Mouse (Mus musculus) stomach, postnatal 0 days (tissue): ENCODE results near the gene Tnfrsf19. TPM values are rescaled to one million over a fixed set of nuclear protein-coding genes. Genes with fewer than 3 reads are reported as not detected.
A peak's percentile ranks its signal among the peaks of the same experiment; 100 is the strongest.

Experiments used
- ATAC-seq: fragments of 200-750 bp; cut with Nextera tagmentation; 2 replicates; pipeline ENCODE4 v1.8.0; 2017; ENCODE audit not compliant: low FRiP score, low TSS enrichment
- DNase-seq: peaks from one replicate; pipeline ENCODE4 v3.0.0-alpha.2; 2016; ENCODE audit warnings: low spot score
- H3K27ac ChIP-seq: fragments of 300-500 bp; sonication (generic); replicated peaks from 2 replicates; pipeline ENCODE4 v1.5.1; 2014; ENCODE audit warnings: mild to moderate bottlenecking, control low read depth
- H3K27me3 ChIP-seq: fragments of 300-500 bp; sonication (generic); 2 replicates; pipeline ENCODE4 v1.6.1; 2014; ENCODE audit warnings: low read length; ENCODE audit not compliant: control insufficient read depth, insufficient read depth
- H3K36me3 ChIP-seq: fragments of 300-500 bp; sonication (generic); 2 replicates; pipeline ENCODE4 v1.6.1; 2014; ENCODE audit warnings: low read length, mixed read lengths; ENCODE audit not compliant: control insufficient read depth, insufficient read depth
- H3K4me1 ChIP-seq: fragments of 300-500 bp; sonication (generic); replicated peaks from 2 replicates; pipeline ENCODE4 v1.6.1; 2014; ENCODE audit warnings: antibody characterized with exemption; ENCODE audit not compliant: control insufficient read depth, insufficient read depth
- H3K4me2 ChIP-seq: fragments of 300-500 bp; sonication (generic); replicated peaks from 2 replicates; pipeline ENCODE4 v1.6.1; 2014; ENCODE audit warnings: low read depth, mild to moderate bottlenecking, control low read depth, moderate library complexity
- H3K4me3 ChIP-seq: fragments of 300-500 bp; sonication (generic); 2 replicates; pipeline ENCODE4 v1.5.1; 2014; ENCODE audit warnings: low read depth, low read length, control low read depth
- H3K9ac ChIP-seq: fragments of 300-500 bp; sonication (generic); 2 replicates; pipeline ENCODE4 v1.6.1; 2014; ENCODE audit warnings: mild to moderate bottlenecking, low read length, control low read depth, mixed read lengths
- H3K9me3 ChIP-seq: fragments of 300-500 bp; sonication (generic); 2 replicates; pipeline ENCODE4 v1.6.1; 2016; ENCODE audit warnings: low read length; ENCODE audit not compliant: control insufficient read depth
- CTCF ChIP-seq: IDR thresholded peaks from 2 replicates; pipeline ENCODE4 v1.5.1; 2016; ENCODE audit warnings: antibody characterized with exemption, low read depth, mild to moderate bottlenecking, moderate library complexity
- EP300 ChIP-seq: optimal IDR thresholded peaks from 2 replicates; pipeline ENCODE3; 2016; ENCODE audit warnings: antibody characterized with exemption
- WGBS: fragments of 180-500 bp; shearing (Covaris S2); extraction: QIAGEN DNeasy Blood & Tissue Kit; methylation state at CpG from one replicate; pipeline ENCODE4 v1.1.7; 2014; 5-methylcytosine and 5-hydroxymethylcytosine counted together
- polyA plus RNA-seq: library from polyadenylated mRNA; unstranded; fragments of >200 nt; fragmentation: Nextera tagmentation; extraction: Ambion mirVana; gene quantifications from 2 replicates; pipeline ENCODE4 v1.2.1, GENCODE M21; 2015

Tnfrsf19 gene
- polyA plus RNA-seq, 1 experiment from 2014 or later: 27.8 TPM

DNA sequence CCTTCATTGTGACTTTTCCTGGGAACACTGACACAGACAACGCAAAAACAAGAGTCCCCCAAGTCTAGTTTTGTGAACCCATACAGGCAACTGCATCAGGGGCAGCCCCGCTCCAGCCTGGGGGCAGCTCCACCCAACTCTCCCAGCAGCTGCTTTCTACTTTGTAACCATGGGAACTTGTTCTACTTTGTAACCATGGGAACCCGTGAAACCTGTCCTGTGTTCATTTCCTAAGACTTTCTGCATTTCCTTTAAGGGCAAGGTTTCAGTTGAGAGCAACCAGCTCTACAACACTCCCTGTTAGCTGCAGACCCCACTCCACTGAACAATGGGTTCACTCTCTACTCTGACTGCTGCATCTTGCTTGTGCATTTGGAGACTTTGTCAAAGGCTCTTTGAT, 15.4 kb upstream of the Tnfrsf19 start:
- H3K27ac ChIP-seq: no peak overlapping the region
- H3K36me3 ChIP-seq: no peaks in the 10 kb centered on the region
- ATAC-seq: no peak
- no peak for TF ChIP-seq CTCF
- TF ChIP-seq EP300: no peak
- H3K4me3 ChIP-seq: no peak overlapping the region
- H3K9me3 ChIP-seq: no peaks in the 10 kb centered on the region
- H3K4me1 ChIP-seq: no peaks in the 10 kb centered on the region
- DNase-seq: no peak
- H3K27me3 ChIP-seq: no peaks in the 10 kb centered on the region
- 35% methylated on average over 3 of the region's 3 CpGs for WGBS
- H3K9ac ChIP-seq: no peak overlapping the region
- no peak overlapping the region for H3K4me2 ChIP-seq

DNA sequence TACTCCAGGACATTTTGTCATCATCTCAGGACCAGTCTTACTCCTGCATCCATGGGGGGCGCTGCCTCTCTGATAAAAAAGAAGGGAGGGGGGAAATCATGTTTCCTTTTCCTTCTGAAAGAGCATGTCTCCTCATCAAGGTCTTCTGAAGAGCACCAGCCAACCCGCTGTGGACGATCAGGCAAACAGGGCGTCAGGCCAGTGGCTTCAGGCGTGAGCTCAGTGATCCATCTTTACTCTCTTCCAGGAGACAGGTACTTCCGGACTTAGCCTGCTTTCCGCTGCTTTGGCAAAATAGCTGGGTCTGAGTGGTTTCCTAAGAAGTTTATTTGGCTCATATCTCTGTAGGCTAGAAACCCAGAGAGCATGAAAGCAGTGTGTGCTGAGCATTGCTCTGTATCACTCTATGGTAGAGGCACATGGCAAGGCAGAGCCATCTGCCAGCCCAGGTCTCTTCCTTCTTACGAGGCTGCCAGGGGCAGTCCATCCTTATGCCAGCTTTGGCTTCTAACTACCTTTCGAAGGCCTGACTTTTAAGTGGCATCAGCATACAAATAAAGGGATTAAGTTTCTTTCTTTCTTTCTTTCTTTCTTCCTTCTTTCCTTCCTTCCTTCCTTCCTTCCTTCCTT, 13.1 kb upstream of the Tnfrsf19 start:
- Histone ChIP-seq H3K36me3 (no peaks in the 10 kb centered on the region), H3K9me3 (no peaks in the 10 kb centered on the region), H3K4me2 (no peak overlapping the region), H3K9ac (no peak overlapping the region), H3K27me3 (no peaks in the 10 kb centered on the region), H3K4me1 (no peaks in the 10 kb centered on the region; the same call in 1 of the 2 replicates), H3K4me3 (no peak overlapping the region), H3K27ac (no peak overlapping the region)
- 57% methylated on average over 9 of the region's 9 CpGs for WGBS
- ATAC-seq: no peak
- no peak for DNase-seq
- TF ChIP-seq CTCF (no peak), EP300 (no peak)

DNA sequence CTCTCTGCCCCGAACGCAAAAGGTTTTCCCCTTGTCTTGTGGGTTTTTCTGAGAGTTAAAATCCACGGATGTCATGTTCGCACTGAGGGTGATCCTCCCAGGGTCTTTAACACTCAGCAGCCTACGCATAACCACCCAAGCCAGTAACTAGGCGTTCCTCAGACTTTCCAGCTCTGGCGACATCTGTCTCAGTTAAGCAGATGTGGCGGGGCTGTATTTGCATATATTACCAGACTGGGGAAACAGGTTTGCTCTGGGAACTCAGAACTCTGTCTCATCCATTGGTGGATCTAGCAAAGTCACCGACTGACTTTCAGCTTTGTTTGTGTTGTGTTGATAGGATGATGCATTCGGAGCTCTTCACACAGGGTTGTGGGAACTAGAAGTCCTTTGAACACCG, 10.7 kb upstream of the Tnfrsf19 start:
- peak overlapping the region; percentile 23; the same call in 1 of the 2 replicates for H3K4me3 ChIP-seq
- TF ChIP-seq EP300 (no peak), CTCF (no peak)
- H3K9ac ChIP-seq: no peak overlapping the region
- 0 out of 2 replicates have a peak overlapping the region, but pooled peaks have one; percentile 8 for H3K27ac ChIP-seq
- no peaks in the 10 kb centered on the region for H3K9me3 ChIP-seq
- no peaks in the 10 kb centered on the region; the same call in 1 of the 2 replicates for H3K4me1 ChIP-seq
- WGBS: 22% methylated on average over 11 of the region's 11 CpGs
- peak overlapping the region; percentile 47 for H3K4me2 ChIP-seq
- DNase-seq: no peak
- H3K27me3 ChIP-seq: no peaks in the 10 kb centered on the region
- H3K36me3 ChIP-seq: no peaks in the 10 kb centered on the region
- ATAC-seq: peak; percentile 49; the same call in 1 of the 2 replicates

DNA sequence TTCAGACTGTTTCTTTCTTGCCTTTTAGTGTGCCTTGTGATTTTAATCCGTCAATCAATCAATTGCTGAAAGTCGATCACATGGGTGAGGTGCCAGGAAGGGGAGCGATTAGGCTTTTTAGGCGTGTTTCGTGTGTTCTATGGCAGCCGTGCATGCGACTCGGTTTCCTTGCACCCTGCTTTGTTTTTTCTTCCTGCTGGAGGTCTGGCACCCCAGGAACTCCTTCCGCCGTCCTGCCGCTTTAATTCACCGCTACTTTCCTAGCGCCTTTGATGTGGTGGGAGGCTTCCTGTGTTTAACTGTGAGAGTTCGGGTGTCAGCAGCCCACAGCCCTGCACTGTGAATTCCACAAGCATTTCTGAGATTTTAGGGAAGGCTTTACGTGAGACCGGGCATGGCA, 10.2 kb upstream of the Tnfrsf19 start:
- no peak for DNase-seq
- H3K36me3 ChIP-seq: no peaks in the 10 kb centered on the region
- TF ChIP-seq EP300 (no peak), CTCF (no peak)
- H3K27ac ChIP-seq: 0 out of 2 replicates have a peak overlapping the region, but pooled peaks have one; percentile 8
- no peaks in the 10 kb centered on the region for H3K9me3 ChIP-seq
- peak overlapping the region; percentile 23; the same call in 1 of the 2 replicates for H3K4me3 ChIP-seq
- peak overlapping the region; percentile 47 for H3K4me2 ChIP-seq
- H3K9ac ChIP-seq: peak overlapping the region; percentile 38; the same call in 1 of the 2 replicates
- H3K4me1 ChIP-seq: no peaks in the 10 kb centered on the region; the same call in 1 of the 2 replicates
- WGBS: 3% methylated on average over 16 of the region's 16 CpGs
- no peaks in the 10 kb centered on the region for H3K27me3 ChIP-seq
- ATAC-seq: no peak

DNA sequence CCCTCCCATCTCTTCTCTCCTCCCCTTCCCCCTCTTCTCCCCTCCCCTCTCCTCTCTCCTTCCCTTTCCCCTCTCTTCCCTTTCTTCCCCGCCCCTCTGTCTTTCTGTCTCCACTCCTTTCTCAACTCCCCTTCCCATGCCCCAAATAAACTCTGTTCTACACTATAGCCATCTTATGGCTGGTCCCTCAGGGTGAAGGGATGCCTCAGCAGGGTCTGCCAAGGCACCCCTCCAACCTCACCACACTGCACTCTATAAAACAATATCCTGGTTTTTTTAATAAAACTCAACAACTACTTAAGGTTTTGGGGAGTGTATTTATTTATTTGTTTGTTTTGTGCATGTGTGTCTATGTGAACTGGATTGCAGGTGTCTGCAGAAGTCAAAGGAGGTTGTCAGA, 9.6 kb upstream of the Tnfrsf19 start:
- 33% methylated on average over 1 of the region's 1 CpGs for WGBS
- Histone ChIP-seq H3K27ac (no peak overlapping the region), H3K27me3 (no peaks in the 10 kb centered on the region), H3K4me2 (peak overlapping the region; percentile 47; the same call in 1 of the 2 replicates), H3K4me3 (no peak overlapping the region; the same call in 1 of the 2 replicates), H3K36me3 (no peaks in the 10 kb centered on the region), H3K9ac (no peak overlapping the region), H3K4me1 (no peaks in the 10 kb centered on the region; the same call in 1 of the 2 replicates), H3K9me3 (no peaks in the 10 kb centered on the region)
- TF ChIP-seq CTCF (no peak), EP300 (no peak)
- no peak for ATAC-seq
- DNase-seq: no peak

DNA sequence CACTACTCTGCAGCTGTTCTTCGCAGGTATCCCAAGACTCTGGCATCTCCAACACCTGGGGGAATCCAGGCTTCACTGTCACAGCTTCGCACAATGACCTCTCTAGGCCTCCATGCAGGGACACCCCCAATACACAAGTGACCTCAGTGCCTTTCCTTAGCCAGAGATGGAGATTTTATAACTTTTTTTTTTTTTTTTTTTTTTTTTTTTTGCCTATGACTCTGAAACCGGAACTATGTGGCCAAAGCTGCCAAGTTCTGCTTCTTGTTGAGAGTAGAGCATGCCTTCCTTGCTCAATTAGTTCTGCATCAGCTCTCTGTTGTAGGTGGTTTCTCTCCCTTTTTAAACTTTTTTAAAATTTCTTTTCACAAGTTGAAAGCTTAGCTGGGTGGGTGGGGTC, 5.9 kb upstream of the Tnfrsf19 start:
- H3K4me1 ChIP-seq: no peaks in the 10 kb centered on the region; the same call in 1 of the 2 replicates
- DNase-seq: no peak
- WGBS: 92% methylated on average over 3 of the region's 3 CpGs

More for the DNA sequence above, 5.9 kb upstream of the Tnfrsf19 start:
- no peak for ATAC-seq
- H3K9me3 ChIP-seq: no peaks in the 10 kb centered on the region
- TF ChIP-seq CTCF (no peak), EP300 (no peak)
- H3K27me3 ChIP-seq: no peaks in the 10 kb centered on the region
- H3K36me3 ChIP-seq: no peaks in the 10 kb centered on the region
- no peak overlapping the region for H3K27ac ChIP-seq
- no peak overlapping the region for H3K4me2 ChIP-seq
- no peak overlapping the region for H3K4me3 ChIP-seq
- no peak overlapping the region for H3K9ac ChIP-seq
